ENCODE assay signal across 21 mouse cellular contexts in genomic region chr2:126601918-126602600, GRCm38 (mm10). TPM values are rescaled to one million over a fixed set of nuclear protein-coding genes. Genes with fewer than 3 reads are reported as not detected.
A peak's percentile ranks its signal among the peaks of the same experiment; 100 is the strongest.
DNase-seq lines count a peak whose midpoint lies in the region; ATAC-seq lines count a peak whose summit lies in the region.
"Had no signal": no experiment of that assay in that cellular context is flagged by ENCODE, and none has a peak within 500 bp of the region (broad histone marks: within the 10 kb centered on the region; RNA-seq: fewer than 3 reads in every experiment).

No protein-coding gene starts in this region.

- no peak overlapping the region for H3K27ac ChIP-seq in heart, embryonic 12.5 days (ENCODE audit: poor library complexity, severe bottlenecking)
- H3K27ac ChIP-seq: embryonic facial prominence, embryonic 15.5 days; heart, embryonic 10.5 days; hindbrain, embryonic 12.5 days; macrophage had no signal

- peak; percentile 51 to 62 for ATAC-seq in hematopoietic stem cell, adult 5-6 weeks (replicated peaks in 1 of 2; ENCODE audit: insufficient read depth in 1 of 2, low FRiP score in 2 of 2, low TSS enrichment in 1 of 2, low read depth in 1 of 2, poor library complexity in 2 of 2, severe bottlenecking in 2 of 2)
- ATAC-seq in monocyte, adult 5-6 weeks (replicated peaks; ENCODE audit: insufficient number of reproducible peaks, low FRiP score, low TSS enrichment, poor library complexity, severe bottlenecking) = peak; percentile 52
- ATAC-seq in heart, embryonic 12.5 days (ENCODE audit: insufficient number of reproducible peaks, low FRiP score) = no peak
- ATAC-seq: CD4-positive, CD25-positive, alpha-beta regulatory T cell, adult 4 months; forebrain, postnatal 0 days had no signal

- H3K4me2 ChIP-seq in heart, embryonic 12.5 days = no peak overlapping the region
- H3K4me2 ChIP-seq: embryonic facial prominence, embryonic 15.5 days; hindbrain, embryonic 12.5 days had no signal

- 81% methylated on average over 14 of the region's 14 CpGs for WGBS in heart, embryonic 12.5 days

- H3K36me3 ChIP-seq in heart, embryonic 12.5 days = no peaks in the 10 kb centered on the region
- H3K36me3 ChIP-seq: embryonic facial prominence, embryonic 15.5 days; G1E; heart, embryonic 10.5 days; hindbrain, embryonic 12.5 days had no signal

- H3K4me3 ChIP-seq in heart, embryonic 12.5 days = no peak overlapping the region
- H3K4me3 ChIP-seq: embryonic facial prominence, embryonic 15.5 days; heart, embryonic 10.5 days; hindbrain, embryonic 12.5 days had no signal

- no peaks in the 10 kb centered on the region for H3K9me3 ChIP-seq in heart, embryonic 12.5 days (replicated peaks)
- H3K9me3 ChIP-seq: embryonic facial prominence, embryonic 15.5 days; G1E; heart, embryonic 10.5 days; hindbrain, embryonic 12.5 days had no signal

- 0 out of 2 replicates have a peak, but pooled peaks cover 4% of the 10 kb centered on the region for H3K4me1 ChIP-seq in heart, embryonic 12.5 days (replicated peaks)
- H3K4me1 ChIP-seq: hindbrain, embryonic 12.5 days had no signal

- no peak overlapping the region for H3K9ac ChIP-seq in heart, embryonic 12.5 days
- H3K9ac ChIP-seq: embryonic facial prominence, embryonic 15.5 days; forebrain, postnatal 0 days; hindbrain, embryonic 12.5 days had no signal

- H3K27me3 ChIP-seq in heart, embryonic 12.5 days (replicated peaks) = peaks cover 9% of the 10 kb centered on the region
- H3K27me3 ChIP-seq: embryonic facial prominence, embryonic 15.5 days; hindbrain, embryonic 12.5 days had no signal

- DNase-seq in 416B (ENCODE audit: low read depth) = peak; percentile 68
- peak; percentile 67 to 72 for DNase-seq in B cell, adult 2 months
- DNase-seq in cerebellum, postnatal 10 days = no peak
- no peak for DNase-seq in kidney, postnatal 10 days
- DNase-seq: cerebellum, postnatal 14 days; forebrain, postnatal 0 days; gastrocnemius, postnatal 36 days; heart, postnatal 10 days; kidney, adult 8-10 months; left cerebral cortex, postnatal 4 days; midbrain, embryonic 14.5 days; thymus, adult 2 months had no signal

RNA-seq across cellular contexts. Expression of gene Hdc, which starts 17.0 kb away (rescaled TPM):
- total RNA-seq in hematopoietic stem cell, adult 5-6 weeks (2017) = 8.3 and 24.1 TPM in 2 replicates
- 27.7 to 79.7 TPM (median 71.5 TPM) in 3 replicates for total RNA-seq in monocyte, adult 5-6 weeks (2017)
- 3.1 and 3.4 TPM in 2 replicates for polyA plus RNA-seq in heart, embryonic 12.5 days (2016; fragmentation: Nextera tagmentation; extraction: Ambion mirVana)

RNA-seq across cellular contexts. Expression of gene Slc27a2, which starts 49.9 kb away (rescaled TPM):
- 3.4 and 5.8 TPM in 2 replicates for total RNA-seq in hematopoietic stem cell, adult 5-6 weeks (2017)
- total RNA-seq in monocyte, adult 5-6 weeks (2017) = 0.32 to 0.87 TPM in 2 of 3 replicates, not detected in the other
- polyA plus RNA-seq in heart, embryonic 12.5 days (2016; fragmentation: Nextera tagmentation; extraction: Ambion mirVana) = 0.17 and 0.86 TPM in 2 replicates
- total RNA-seq: gastrocnemius, postnatal 36 days had no signal
- polyA plus RNA-seq: CD4-positive, CD25-positive, alpha-beta regulatory T cell, adult 4 months; G1E; macrophage had no signal

Comparison
In these comparisons a context has a peak if more than half of its experiments do, and no peak if none do; other contexts are left out.
1. DNase-seq: peak in 416B (single experiment) and B cell, adult 2 months (2 of 2); none in cerebellum, postnatal 10 days (0 of 2) and kidney, postnatal 10 days (single experiment).